Mouse (Mus musculus) thymus, adult 2 months (tissue): ENCODE results near the gene Lypd8. TPM values are rescaled to one million over a fixed set of nuclear protein-coding genes. Genes with fewer than 3 reads are reported as not detected.

ENCODE experiments used
- DNase-seq: peaks from one replicate; pipeline ENCODE4 v3.0.0; 2021
- H3K27ac ChIP-seq: fragments of 200-500 bp; 2 replicates; pipeline ENCODE4 v1.5.1; 2012; ENCODE audit warnings: low read length, control low read depth; ENCODE audit not compliant: control insufficient read depth, insufficient read depth
- H3K27me3 ChIP-seq: fragments of 200-500 bp; 2 replicates; pipeline ENCODE4 v1.6.1; 2012; ENCODE audit warnings: mild to moderate bottlenecking, low read length, moderate library complexity, mixed read lengths; ENCODE audit not compliant: control insufficient read depth, insufficient read depth
- H3K36me3 ChIP-seq: fragments of 200-500 bp; 2 replicates; pipeline ENCODE4 v1.6.1; 2012; ENCODE audit warnings: mild to moderate bottlenecking, low read length, moderate library complexity; ENCODE audit not compliant: control insufficient read depth, insufficient read depth
- H3K4me1 ChIP-seq: fragments of 200-500 bp; replicated peaks from 2 replicates; pipeline ENCODE4 v1.6.1; 2012; ENCODE audit warnings: low read length; ENCODE audit not compliant: control insufficient read depth, insufficient read depth
- H3K4me3 ChIP-seq: fragments of 200-500 bp; 2 replicates; pipeline ENCODE4 v1.5.1; 2012; ENCODE audit warnings: mild to moderate bottlenecking, low read length, control low read depth, moderate library complexity; ENCODE audit not compliant: control insufficient read depth, insufficient read depth
- CTCF ChIP-seq: fragments of 200-500 bp; IDR thresholded peaks from 2 replicates; pipeline ENCODE4 v1.5.1; 2012; ENCODE audit warnings: mild to moderate bottlenecking, control low read depth, low read length, moderate library complexity, borderline replicate concordance; ENCODE audit not compliant: control insufficient read depth, poor library complexity, insufficient read depth; ENCODE audit errors: extremely low read depth
- POLR2A ChIP-seq: fragments of 200-500 bp; IDR thresholded peaks from 2 replicates; pipeline ENCODE4 v1.6.1; 2012; ENCODE audit warnings: mild to moderate bottlenecking, low read length, control low read depth, moderate library complexity; ENCODE audit not compliant: control insufficient read depth, poor library complexity, insufficient read depth; ENCODE audit errors: extremely low read depth
- WGBS: fragments of 180-500 bp; shearing (Covaris S2); methylation state at CpG from one replicate; pipeline ENCODE4 v1.1.7; 2018; 5-methylcytosine and 5-hydroxymethylcytosine counted together
- polyA plus RNA-seq: library from polyadenylated mRNA; depleted of rRNA; stranded (reverse); fragments of >200 nt; gene quantifications from 2 replicates; pipeline ENCODE4 v1.2.3, GENCODE M21; 2012; rRNA removed

Lypd8 gene
- 26.2 and 31.5 TPM in 2 replicates for polyA plus RNA-seq

DNA sequence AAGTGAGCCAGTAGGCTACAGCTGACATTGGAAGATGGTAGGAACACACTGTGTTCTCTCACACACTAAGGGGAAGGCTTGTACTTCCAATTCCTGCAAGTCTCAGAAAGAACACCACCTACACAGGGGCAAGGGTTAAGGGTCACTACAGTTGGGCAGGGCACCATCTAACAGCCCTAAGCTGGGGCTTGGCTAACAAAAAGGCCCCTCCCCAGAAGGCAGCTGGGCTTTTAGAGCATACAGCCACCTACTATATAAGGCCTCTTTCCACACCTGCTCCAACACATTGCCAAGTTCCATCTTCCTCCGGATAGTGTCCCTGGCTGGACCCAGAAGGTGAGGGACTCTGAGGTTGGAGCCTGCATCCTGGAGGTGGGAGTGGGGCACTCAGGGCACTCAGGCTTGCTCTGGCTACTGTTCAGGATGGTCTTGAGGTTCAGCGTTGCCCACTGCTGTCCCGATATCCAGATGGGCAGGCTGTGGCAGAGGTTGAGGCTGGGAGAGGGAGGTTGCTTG is at the start of gene Lypd8:
Lypd8 (plus strand) TSS at position 281 of the 516 bp plus-strand sequence.
- no peak within 1 kb of the TSS for H3K4me3 ChIP-seq
- WGBS = 96% methylated on average over 3 of the region's 3 CpGs
- no peaks in the 10 kb centered on the region for H3K4me1 ChIP-seq
- H3K27ac ChIP-seq = no peak within 1 kb of the TSS
- no peak for DNase-seq
- H3K36me3 ChIP-seq = no peaks in the 10 kb centered on the region
- no peak for TF ChIP-seq POLR2A
- no peak for TF ChIP-seq CTCF
- no peaks in the 10 kb centered on the region for H3K27me3 ChIP-seq

DNA sequence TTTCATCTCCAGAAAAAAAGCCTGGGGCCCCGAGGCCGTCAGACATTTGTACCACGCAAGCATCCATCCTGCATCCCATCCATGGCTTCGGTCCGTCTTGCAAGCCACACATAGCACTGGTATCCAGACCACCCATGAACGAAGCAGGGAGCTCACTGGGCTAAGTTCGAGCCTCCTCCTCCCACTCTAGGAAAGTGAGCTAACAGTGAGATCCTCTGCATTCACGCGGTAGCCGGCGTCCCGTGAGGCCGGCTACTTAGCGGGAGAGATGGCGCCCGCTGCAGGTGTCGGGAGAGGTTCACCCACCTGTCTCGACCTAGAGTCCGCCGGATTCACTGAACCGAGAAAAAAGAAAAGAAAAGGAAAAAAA is 49.0 kb upstream of the Lypd8 start:
- under 1% methylated on average over 21 of the region's 21 CpGs for WGBS
- Histone ChIP-seq H3K36me3 (no peaks in the 10 kb centered on the region), H3K4me1 (peaks cover 13% of the 10 kb centered on the region), H3K4me3 (peak overlapping the region; percentile 91), H3K27ac (peak overlapping the region; percentile 70), H3K27me3 (no peaks in the 10 kb centered on the region)
- DNase-seq = no peak
- no peak for TF ChIP-seq POLR2A
- no peak for TF ChIP-seq CTCF

DNA sequence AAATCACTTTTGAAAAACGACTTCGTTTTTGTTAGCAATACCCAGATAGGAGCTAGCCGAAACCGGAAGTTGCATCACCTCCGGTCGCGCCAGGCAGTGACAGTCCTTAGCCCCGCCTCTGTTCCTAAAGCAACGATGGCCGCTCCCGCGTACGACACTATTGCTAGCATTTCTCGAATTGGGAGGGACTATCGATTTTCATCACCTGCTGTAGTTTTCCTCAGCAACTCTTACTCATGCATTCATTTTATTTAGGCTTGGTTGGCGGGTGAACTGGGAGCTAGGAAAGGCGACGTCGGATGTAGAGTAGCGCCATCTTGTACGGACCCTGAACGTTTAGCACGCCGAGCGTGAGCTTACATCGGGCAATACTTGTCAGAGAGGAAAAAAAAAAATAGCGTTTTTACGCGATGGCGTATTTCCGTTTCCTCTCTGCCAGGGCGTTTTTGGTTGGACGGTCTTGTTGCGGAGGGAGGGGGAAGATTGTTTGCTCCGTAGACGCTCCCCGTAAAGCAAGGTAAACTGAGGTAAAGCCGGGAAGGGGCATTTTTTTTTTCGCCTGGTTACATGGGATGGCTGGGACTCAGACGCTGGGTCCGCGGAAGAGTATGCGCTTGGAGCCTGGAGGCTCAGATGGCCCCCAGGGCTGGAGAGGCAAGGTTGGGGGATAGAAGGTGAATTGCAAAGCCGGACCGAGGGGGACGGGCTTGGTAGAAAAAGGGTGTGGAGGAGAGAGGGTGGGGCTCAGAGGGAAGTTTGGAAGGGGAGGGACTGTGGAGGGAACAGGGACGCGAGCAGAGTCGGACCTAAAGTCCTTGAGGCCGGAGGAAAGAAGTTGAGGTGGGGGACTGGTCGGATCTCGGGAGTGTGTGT is 48.3 kb upstream of the Lypd8 start, which contains the start of the genes Zfp672 and Sh3bp5l:
Zfp672 (minus strand) TSS at position 64 of the 873 bp plus-strand sequence.
Sh3bp5l (plus strand) TSS at position 449 of the 873 bp plus-strand sequence.
- H3K4me1 ChIP-seq = peaks cover 13% of the 10 kb centered on the region
- under 1% methylated on average over 52 of the region's 52 CpGs for WGBS
- H3K27me3 ChIP-seq = no peaks in the 10 kb centered on the region
- TF ChIP-seq CTCF (no peak), POLR2A (peak; percentile 55; the same call in 1 of the 2 replicates)
- no peaks in the 10 kb centered on the region for H3K36me3 ChIP-seq
- peak; percentile 83 for DNase-seq
- peak within 1 kb of the TSS; percentile 76 for H3K27ac ChIP-seq
- H3K4me3 ChIP-seq = peak within 1 kb of the TSS; percentile 91

DNA sequence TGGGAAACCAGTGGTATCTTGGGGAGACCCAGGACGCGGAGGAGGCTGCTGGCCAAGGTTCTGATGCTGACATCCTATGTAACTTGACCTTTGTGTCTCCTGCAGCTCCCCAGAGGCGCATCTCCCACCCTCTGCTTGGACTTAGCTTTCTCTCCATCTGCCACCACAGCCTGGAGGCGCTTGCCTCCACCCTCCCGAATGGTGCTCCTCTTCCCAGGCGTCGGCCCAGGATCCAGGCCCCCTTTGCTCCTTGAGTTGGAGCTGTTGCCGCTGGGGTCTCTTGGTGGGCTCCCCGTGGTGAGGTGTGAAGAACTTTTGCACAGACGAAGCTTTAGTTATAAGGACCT is 47.7 kb upstream of the Lypd8 start:
- H3K4me1 ChIP-seq = peaks cover 13% of the 10 kb centered on the region
- WGBS = 26% methylated on average over 10 of the region's 10 CpGs
- no peak overlapping the region for H3K27ac ChIP-seq
- H3K27me3 ChIP-seq = no peaks in the 10 kb centered on the region
- TF ChIP-seq CTCF = no peak
- no peak for TF ChIP-seq POLR2A
- peak overlapping the region; percentile 91 for H3K4me3 ChIP-seq
- 0 out of 2 replicates have a peak, but pooled peaks cover 2% of the 10 kb centered on the region for H3K36me3 ChIP-seq
- DNase-seq = peak; percentile 19

DNA sequence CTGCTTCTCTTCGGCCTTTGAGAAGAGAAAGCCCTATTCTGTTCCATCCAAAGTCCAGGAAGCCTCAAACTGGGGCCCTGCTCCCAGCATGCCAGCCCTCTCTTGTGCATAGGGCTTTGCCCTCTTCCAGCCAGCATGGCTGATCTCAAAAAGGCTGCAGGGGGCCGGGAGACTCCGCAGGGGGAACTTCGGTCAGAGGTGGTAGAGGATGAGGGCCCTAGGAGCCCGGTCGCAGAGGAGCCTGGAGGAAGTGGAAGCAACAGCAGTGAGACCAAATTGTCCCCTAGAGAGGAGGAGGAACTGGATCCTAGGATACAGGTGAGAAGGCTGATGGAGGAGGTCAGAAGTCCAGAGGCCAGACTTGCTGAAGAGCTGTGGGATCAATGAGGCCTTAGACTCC is 47.3 kb upstream of the Lypd8 start:
- no peak overlapping the region for H3K27ac ChIP-seq
- DNase-seq = no peak
- H3K4me1 ChIP-seq = peaks cover 13% of the 10 kb centered on the region
- 0 out of 2 replicates have a peak overlapping the region, but pooled peaks have one; percentile 91 for H3K4me3 ChIP-seq
- TF ChIP-seq CTCF (no peak), POLR2A (no peak)
- H3K36me3 ChIP-seq = 0 out of 2 replicates have a peak, but pooled peaks cover 4% of the 10 kb centered on the region
- 91% methylated on average over 6 of the region's 6 CpGs for WGBS
- H3K27me3 ChIP-seq = no peaks in the 10 kb centered on the region

DNA sequence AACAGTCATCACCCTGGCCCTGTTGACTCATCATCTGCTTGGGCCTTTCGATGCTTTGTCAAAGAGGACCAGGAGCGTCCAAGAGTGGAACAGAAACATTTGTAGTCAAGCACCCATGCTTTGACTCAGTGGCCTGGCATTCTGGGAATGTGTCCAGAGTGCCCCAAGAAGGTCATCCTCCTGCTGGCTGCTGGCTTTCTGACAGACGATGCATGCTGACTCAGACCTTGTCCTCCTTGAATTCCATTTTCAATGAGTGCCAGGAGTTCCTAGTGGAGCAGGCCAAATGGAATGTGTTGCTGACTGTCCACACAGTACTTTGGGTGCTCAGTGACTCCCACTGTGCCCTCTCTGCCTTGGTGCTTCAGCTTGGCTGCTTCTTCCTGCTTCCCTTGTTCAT is 44.1 kb upstream of the Lypd8 start:
- H3K27me3 ChIP-seq = no peaks in the 10 kb centered on the region
- no peak overlapping the region for H3K27ac ChIP-seq
- no peak overlapping the region for H3K4me3 ChIP-seq
- WGBS = 90% methylated on average over 3 of the region's 3 CpGs
- peaks cover 10% of the 10 kb centered on the region for H3K4me1 ChIP-seq
- peaks cover 15% of the 10 kb centered on the region for H3K36me3 ChIP-seq
- TF ChIP-seq CTCF (no peak), POLR2A (no peak)
- no peak for DNase-seq
